Mouse (Mus musculus) midbrain, embryonic 16.5 days (tissue): ENCODE data around the gene Il11ra2. TPM values are rescaled to one million over a fixed set of nuclear protein-coding genes. Genes with fewer than 3 reads are reported as not detected.
"Not testable (repeated sequence)": the region's sequence is repeated elsewhere in the genome, so short reads cannot be mapped to it uniquely, and the experiment has no call there.

Experiments used
- ATAC-seq: fragments of 200-750 bp; cut with Nextera tagmentation; 2 replicates; pipeline ENCODE4 v1.8.0; 2017; ENCODE audit warnings: moderate TSS enrichment
- H3K27ac ChIP-seq: fragments of 300-500 bp; sonication (generic); 2 replicates; pipeline ENCODE4 v1.5.1; 2014; ENCODE audit warnings: mild to moderate bottlenecking, low read length, mixed read lengths
- H3K27me3 ChIP-seq: fragments of 300-500 bp; sonication (generic); 2 replicates; pipeline ENCODE4 v1.6.1; 2014; ENCODE audit warnings: low read depth, low read length, mixed read lengths; ENCODE audit not compliant: control insufficient read depth, insufficient read depth
- H3K36me3 ChIP-seq: fragments of 300-500 bp; sonication (generic); 2 replicates; pipeline ENCODE4 v1.6.1; 2014; ENCODE audit warnings: mild to moderate bottlenecking, low read length, moderate library complexity, mixed read lengths; ENCODE audit not compliant: control insufficient read depth, insufficient read depth
- H3K4me1 ChIP-seq: fragments of 300-500 bp; sonication (generic); 2 replicates; pipeline ENCODE4 v1.6.1; 2014; ENCODE audit warnings: mild to moderate bottlenecking, low read length, mixed read lengths; ENCODE audit not compliant: control insufficient read depth, insufficient read depth
- H3K4me2 ChIP-seq: fragments of 300-500 bp; sonication (generic); 2 replicates; pipeline ENCODE4 v1.6.1; 2014; ENCODE audit warnings: mild to moderate bottlenecking, low read length, mixed read lengths
- H3K4me3 ChIP-seq: fragments of 300-500 bp; sonication (generic); 2 replicates; pipeline ENCODE4 v1.5.1; 2014; ENCODE audit warnings: low read depth, mild to moderate bottlenecking, low read length, moderate library complexity, mixed read lengths
- H3K9ac ChIP-seq: fragments of 300-500 bp; sonication (generic); 2 replicates; pipeline ENCODE4 v1.6.1; 2014; ENCODE audit warnings: low read depth, low read length, mixed read lengths
- H3K9me3 ChIP-seq: fragments of 300-500 bp; sonication (generic); replicated peaks from 2 replicates; pipeline ENCODE4 v1.6.1; 2014; ENCODE audit warnings: mild to moderate bottlenecking, low read length, mixed read lengths; ENCODE audit not compliant: control insufficient read depth, poor library complexity, severe bottlenecking
- WGBS: fragments of 180-500 bp; shearing (Covaris S2); extraction: QIAGEN DNeasy Blood & Tissue Kit; methylation state at CpG from one replicate; pipeline ENCODE4 v1.1.7; 2014; 5-methylcytosine and 5-hydroxymethylcytosine counted together
- polyA plus RNA-seq: library from polyadenylated mRNA; unstranded; fragments of >200 nt; fragmentation: Nextera tagmentation; extraction: Ambion mirVana; gene quantifications from 2 replicates; pipeline ENCODE4 v1.2.1, GENCODE M21; 2015

Il11ra2 gene
- not detected in 2 replicates for polyA plus RNA-seq

DNA sequence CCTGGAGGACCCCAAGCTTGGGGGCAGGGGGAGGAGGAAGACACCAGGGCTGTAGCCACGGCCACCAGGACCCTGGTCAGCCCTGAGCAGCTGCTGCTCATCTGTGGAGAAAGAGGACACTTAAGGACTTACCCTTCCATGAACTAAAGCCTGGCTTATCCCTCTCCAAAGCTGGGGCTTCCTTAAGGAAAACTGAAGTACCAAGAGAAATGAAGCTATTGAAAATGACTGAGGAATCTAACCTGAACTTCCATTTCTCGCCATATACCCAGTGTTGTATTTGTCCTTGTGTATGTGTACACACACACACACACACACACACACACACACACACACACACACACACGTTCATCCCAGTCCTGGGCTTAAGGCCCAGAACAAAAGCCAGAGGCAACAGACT, at the start of gene Il11ra2:
TSS of gene Il11ra2 (minus strand) at position 101 of the 400 bp plus-strand sequence.
- H3K36me3 ChIP-seq, H3K27me3 ChIP-seq, H3K27ac ChIP-seq, ATAC-seq, H3K4me2 ChIP-seq, H3K4me1 ChIP-seq, H3K4me3 ChIP-seq, H3K9me3 ChIP-seq, H3K9ac ChIP-seq: not testable (repeated sequence)
- no CpG with 5 or more reads among the region's 3 CpGs for WGBS

GRCm38 (mm10) chr4:42682183-42682524, 20.5 kb upstream of the Il11ra2 start:
- not testable (repeated sequence) for ATAC-seq, H3K4me1 ChIP-seq, H3K4me2 ChIP-seq, H3K9ac ChIP-seq, H3K27ac ChIP-seq, H3K27me3 ChIP-seq, H3K36me3 ChIP-seq, H3K9me3 ChIP-seq, H3K4me3 ChIP-seq
- no CpG with 5 or more reads among the region's 18 CpGs for WGBS

GRCm38 (mm10) chr4:42681473-42682182, 19.9 kb upstream of the Il11ra2 start:
- not testable (repeated sequence) for H3K4me2 ChIP-seq, H3K27ac ChIP-seq, H3K4me1 ChIP-seq, H3K9ac ChIP-seq, H3K9me3 ChIP-seq, H3K27me3 ChIP-seq, H3K36me3 ChIP-seq, H3K4me3 ChIP-seq
- WGBS: no CpG with 5 or more reads among the region's 66 CpGs
- ATAC-seq: peak; percentile 58; the same call in 1 of the 2 replicates

DNA sequence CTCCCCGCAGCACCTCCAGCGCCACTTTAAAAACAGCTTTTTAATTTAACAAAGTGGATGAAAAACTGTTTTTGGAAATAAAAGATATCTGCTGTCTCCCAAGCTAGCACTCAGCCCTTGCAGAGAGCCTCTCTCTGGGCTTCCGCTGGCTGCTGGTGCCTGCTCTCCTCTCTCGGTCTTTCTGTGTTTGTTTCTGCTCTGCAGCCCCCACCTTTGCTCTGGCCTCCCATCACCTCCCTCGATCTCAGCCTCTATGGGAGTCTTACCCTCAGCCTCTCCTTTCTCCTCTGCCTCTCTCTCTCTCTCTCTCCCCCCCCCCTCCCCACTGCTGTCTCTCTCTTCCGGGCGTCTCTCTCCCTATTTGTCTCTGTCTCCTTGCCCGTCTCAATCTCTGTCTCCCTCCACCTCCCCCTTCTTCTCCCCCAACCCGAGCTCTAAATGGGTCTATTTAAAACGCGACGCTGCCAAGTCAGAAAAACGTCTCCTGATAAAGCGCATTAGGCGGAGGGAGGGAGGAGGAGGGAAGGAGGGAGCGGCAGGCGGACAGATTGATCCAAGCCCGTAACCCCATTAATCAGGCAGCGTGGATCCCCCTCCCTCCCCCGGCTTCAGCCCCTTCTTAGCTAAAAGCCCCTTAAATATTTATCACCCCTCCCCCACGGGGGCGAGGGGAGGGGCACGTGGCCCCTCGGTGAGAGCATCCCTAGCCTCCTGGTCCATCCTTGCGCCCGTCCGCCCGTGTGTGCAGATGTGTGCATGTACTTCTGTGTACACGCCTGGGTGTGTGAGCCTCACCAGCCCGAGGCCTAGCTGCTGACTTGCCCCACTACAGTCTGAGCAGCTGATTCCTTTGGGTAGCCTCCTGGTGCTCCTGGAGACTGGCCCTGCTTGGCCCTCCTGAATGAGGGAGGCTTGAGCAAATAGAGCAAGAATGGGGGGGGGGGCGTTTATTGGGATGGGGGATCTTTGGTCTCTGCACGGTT, 19.0 kb upstream of the Il11ra2 start:
- WGBS: no CpG with 5 or more reads among the region's 32 CpGs
- H3K4me3 ChIP-seq, H3K27me3 ChIP-seq, H3K36me3 ChIP-seq, H3K9ac ChIP-seq, H3K4me1 ChIP-seq, H3K27ac ChIP-seq, H3K9me3 ChIP-seq, H3K4me2 ChIP-seq: not testable (repeated sequence)
- ATAC-seq: peak; percentile 45; the same call in 1 of the 2 replicates

GRCm38 (mm10) chr4:42679365-42679764, 17.7 kb upstream of the Il11ra2 start:
- H3K9me3 ChIP-seq, H3K27me3 ChIP-seq, H3K4me1 ChIP-seq, H3K9ac ChIP-seq, H3K27ac ChIP-seq, H3K36me3 ChIP-seq, ATAC-seq, H3K4me2 ChIP-seq, H3K4me3 ChIP-seq: not testable (repeated sequence)
- WGBS: no CpG with 5 or more reads among the region's 7 CpGs

- H3K4me2 ChIP-seq, H3K36me3 ChIP-seq, H3K27ac ChIP-seq, H3K4me3 ChIP-seq, H3K4me1 ChIP-seq, H3K9me3 ChIP-seq, ATAC-seq, H3K9ac ChIP-seq, H3K27me3 ChIP-seq: not testable (repeated sequence)
- WGBS: no CpG with 5 or more reads among the region's 4 CpGs
Observed at GRCm38 (mm10) chr4:42675415-42675814, 13.7 kb upstream of the Il11ra2 start.

DNA sequence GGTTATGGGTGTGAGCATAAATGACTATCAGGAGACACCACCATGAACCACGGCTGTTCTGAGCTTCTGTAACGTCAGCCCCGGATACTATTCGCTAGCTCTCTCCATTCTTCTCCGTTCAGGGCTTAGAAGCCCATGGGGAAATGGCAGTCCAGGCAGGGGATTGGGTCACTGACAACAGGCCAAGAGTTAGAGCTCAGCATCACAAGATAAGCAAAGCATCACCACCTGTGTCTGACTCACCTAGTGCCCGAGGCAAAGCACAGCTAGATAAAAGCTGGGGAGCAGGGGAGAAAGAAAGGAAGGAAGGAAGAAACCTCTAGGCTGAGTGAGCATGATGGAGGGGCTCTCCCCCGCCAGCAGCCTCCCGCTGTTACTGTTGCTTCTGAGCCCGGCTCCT, 6.7 kb downstream of the Il11ra2 start, which contains the start of gene Ccl27b:
TSS of gene Ccl27b (plus strand) at position 301 of the 400 bp plus-strand sequence.
- H3K9ac ChIP-seq, H3K36me3 ChIP-seq, H3K4me1 ChIP-seq, H3K4me2 ChIP-seq, H3K27me3 ChIP-seq, ATAC-seq, H3K9me3 ChIP-seq, H3K4me3 ChIP-seq, H3K27ac ChIP-seq: not testable (repeated sequence)
- WGBS: no CpG with 5 or more reads among the region's 9 CpGs

DNA sequence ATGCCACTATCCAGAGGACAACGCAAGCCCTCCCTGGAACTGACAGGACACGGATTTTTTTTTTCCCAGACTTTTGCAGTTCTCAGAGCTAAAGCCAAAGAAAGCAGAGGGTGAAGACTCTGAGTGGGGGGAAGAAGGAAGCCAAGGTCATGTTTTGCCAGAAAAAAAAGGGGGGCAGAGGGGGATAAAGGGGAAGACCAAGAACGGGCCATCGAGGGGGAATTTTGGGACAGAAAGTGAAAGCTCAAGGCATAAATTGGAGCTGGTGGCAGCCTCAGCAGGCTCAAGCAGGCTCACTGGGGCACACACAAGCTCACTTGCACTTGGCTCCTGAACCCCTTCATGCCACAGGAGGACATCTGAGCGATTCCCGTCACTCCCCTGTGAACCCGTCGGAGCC, 32.3 kb downstream of the Il11ra2 start, which contains the start of gene Gm2564:
TSS of gene Gm2564 (plus strand) at position 301 of the 400 bp plus-strand sequence.
- not testable (repeated sequence) for H3K4me1 ChIP-seq, H3K27me3 ChIP-seq, H3K36me3 ChIP-seq, ATAC-seq, H3K27ac ChIP-seq, H3K9ac ChIP-seq, H3K4me2 ChIP-seq, H3K4me3 ChIP-seq, H3K9me3 ChIP-seq
- WGBS: no CpG with 5 or more reads among the region's 8 CpGs

GRCm38 (mm10) chr4:42611895-42612294, 49.8 kb downstream of the Il11ra2 start, which contains the start of gene Gm10591:
Gene Gm10591, plus strand, starts transcription at chr4:42612195.
- not testable (repeated sequence) for H3K4me1 ChIP-seq, ATAC-seq, H3K4me2 ChIP-seq, H3K4me3 ChIP-seq, H3K27ac ChIP-seq, H3K27me3 ChIP-seq, H3K36me3 ChIP-seq, H3K9ac ChIP-seq, H3K9me3 ChIP-seq
- WGBS: no CpG with 5 or more reads among the region's 5 CpGs
